Mouse (Mus musculus): ENCODE results near the gene Cd38.
"Not testable (repeated sequence)": the region's sequence is repeated elsewhere in the genome, so short reads cannot be mapped to it uniquely, and the experiment has no call there.

Gene Cd38

DNA sequence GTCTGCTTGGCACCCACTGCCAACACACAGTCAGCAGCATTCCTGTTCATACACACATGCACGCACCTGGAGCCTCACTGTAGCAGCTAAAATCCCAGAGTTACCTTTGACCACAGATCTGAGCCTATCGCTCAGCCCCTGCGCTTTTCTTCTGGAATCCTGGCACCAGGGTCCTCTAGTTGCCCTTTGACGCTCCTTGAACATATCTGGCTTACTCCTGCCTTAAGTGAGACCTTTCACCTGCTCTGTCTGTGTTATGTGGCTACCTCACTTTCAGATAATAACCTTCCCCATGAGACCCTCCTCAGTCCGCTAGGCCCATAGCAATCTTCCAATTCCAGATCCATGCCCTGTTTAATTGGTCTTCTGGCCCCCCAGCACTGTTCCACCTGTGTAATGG is 8.3 kb upstream of the Cd38 start:
- DNase-seq, result no peak

DNA sequence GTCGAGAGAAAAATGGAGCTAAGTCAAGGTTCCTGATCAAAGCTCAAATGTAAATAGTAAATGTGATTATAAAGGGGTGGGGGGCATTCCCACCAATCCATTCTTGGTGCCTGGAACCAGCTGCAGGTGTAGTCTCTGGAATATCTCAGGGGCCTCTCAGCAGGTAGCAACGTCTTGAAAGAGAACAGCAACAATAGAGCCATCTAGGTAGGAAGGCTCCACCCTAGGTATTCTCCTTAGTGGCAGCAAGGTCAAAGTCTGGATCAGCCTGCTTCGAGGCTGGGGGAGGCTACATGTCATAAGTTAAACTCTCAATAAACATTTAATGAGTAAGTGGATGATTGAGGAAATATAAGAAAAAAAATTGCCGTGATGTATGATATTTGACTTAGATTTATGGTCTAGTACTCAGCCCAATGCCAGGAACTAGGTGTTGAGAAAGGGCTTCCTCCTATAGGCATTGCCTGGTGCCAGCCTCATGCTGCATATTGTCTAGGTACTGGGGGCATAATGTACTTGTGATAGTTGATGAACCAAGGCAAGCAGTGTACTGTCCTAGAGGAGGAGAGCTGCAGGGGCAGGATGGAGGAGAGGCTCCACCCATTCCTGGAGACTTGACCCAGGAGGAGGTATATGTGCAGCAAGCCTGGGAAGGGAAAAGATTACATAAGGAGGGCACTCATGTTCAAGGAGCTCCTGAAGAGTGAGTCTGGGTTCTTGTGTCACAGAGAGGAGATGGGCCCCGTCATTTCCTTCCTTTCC is 7.5 kb upstream of the Cd38 start:
- no peak for DNase-seq

DNA sequence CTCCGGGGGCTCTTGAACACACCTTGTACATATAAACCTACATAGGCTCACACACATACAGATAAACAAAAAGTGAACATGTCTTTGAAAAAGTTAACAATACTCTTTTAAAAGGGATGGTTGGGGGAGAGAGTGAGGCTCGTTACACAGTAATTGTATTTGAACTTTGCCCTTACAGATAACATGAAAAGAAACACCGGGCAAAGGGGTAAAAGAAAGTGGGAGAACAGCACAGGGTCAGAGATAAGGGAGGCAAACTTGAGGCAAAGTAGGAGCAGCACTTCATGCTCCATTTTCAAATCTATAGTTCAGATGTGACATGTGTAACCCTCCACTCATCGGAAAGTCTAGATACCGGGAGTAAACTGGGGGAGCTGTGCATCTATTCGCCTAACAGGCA is 4.7 kb upstream of the Cd38 start:
- DNase-seq, result no peak

DNA sequence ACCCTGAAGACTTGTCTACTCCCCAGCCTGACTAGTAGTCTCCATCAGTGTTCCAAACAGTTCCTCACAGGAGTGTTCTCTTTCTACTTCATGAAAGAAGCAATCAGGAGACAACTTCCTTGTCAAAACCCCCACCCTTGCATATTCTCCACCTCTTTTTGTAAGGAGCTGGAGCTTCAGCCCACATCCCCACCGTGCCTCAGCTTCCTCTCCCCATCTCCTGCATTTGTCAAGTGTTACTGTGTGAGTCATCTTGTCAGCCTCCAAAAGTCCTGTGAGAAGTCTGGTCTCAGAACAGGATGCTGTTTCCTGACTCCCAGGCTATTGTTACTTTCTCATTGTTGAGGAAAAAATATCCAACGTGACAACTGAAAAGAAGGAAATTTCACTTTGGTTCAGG is 3.0 kb upstream of the Cd38 start:
- peak; percentile 40 for DNase-seq

DNA sequence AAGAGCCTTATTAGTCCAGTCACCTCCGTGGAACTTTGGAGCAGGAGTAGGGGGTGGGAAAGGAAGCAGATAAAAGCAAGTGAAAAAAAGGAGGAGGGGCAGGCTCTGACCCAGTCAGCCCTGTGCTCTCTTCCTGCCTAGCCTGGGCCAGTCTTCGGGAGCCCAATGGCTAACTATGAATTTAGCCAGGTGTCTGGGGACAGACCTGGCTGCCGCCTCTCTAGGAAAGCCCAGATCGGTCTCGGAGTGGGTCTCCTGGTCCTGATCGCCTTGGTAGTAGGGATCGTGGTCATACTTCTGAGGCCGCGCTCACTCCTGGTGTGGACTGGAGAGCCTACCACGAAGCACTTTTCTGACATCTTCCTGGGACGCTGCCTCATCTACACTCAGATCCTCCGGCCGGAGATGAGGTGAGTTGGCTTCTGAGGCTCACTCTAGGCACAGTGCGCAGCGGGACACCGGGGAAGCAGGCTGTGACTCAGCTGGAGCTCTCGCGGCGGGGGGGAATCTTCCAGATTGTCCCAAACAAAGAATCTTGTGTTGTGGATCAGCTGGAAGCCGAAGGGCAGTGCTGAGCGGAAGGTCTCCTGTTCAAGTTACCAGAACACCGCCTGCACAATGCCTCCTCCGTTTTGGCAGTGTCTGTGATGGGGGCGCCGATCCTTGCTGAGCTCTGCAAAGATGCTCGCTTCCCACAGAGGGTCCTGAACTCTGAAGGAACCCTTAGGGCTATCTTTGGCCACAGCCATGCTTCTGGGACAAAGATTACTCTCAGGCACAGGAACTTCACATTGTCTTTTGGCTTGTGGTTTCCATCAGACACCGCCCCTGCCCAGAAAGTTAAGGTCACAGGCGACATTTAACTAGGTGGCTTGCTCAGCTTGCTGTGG is 603 bp downstream of the Cd38 start:
- peak; percentile 35 for DNase-seq

DNA sequence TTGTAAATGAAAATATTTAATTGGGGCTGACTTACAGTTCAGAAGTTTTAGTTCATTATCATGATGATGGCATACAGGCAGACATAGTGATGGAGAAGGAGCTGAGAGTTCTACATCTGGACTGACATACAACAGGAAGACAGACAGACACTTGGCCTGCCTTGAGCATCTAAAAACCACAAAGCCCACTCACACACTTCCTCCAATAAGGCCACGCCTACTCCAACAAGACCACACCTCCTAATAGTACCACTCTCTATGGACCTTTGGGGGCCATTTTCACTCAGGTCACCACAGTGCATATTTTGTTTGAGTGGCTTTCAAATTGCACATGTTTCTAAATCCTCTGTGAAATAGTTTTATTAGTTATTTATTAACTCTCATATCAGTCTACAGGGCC is 3.5 kb downstream of the Cd38 start:
- no peak for DNase-seq

DNA sequence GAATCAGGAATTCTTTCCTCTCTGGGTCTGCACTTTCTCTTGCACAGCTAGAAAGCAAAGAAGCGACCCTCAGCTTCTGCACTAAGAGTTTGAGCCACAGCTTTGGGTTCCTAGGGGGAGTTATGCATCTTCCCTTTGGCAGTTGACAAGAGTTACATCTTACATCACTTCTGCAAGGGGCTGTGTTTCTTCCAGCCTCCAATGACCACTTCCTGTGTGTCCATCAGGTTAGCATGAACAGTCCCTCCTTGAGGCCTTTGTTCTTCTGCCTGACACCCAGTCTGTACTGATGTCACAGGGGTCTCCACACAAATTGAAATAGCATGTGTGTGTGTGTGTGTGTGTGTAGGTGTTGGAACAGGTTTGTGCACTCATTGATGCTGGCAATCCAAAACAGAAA is 4.3 kb downstream of the Cd38 start:
- DNase-seq, result no peak

DNA sequence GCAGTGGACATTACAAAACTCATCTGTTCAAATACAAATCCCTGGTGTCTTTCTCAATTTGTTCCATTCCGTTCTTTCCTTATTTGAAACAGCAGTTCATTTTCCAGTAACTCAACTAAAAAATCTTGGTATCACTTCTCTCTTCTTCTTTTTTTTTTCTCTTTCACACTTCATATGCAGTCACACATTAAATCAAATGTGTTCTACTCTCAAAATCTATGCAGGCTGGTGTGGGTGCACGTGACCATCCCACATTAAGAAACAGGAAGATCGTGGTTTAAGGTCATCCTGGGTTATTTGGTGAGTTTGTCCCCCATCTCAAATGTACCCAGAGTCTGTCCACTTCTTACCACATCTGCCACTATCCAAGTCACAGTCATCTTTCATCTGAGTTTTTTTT is 13.7 kb downstream of the Cd38 start:
- no peak for DNase-seq

DNA sequence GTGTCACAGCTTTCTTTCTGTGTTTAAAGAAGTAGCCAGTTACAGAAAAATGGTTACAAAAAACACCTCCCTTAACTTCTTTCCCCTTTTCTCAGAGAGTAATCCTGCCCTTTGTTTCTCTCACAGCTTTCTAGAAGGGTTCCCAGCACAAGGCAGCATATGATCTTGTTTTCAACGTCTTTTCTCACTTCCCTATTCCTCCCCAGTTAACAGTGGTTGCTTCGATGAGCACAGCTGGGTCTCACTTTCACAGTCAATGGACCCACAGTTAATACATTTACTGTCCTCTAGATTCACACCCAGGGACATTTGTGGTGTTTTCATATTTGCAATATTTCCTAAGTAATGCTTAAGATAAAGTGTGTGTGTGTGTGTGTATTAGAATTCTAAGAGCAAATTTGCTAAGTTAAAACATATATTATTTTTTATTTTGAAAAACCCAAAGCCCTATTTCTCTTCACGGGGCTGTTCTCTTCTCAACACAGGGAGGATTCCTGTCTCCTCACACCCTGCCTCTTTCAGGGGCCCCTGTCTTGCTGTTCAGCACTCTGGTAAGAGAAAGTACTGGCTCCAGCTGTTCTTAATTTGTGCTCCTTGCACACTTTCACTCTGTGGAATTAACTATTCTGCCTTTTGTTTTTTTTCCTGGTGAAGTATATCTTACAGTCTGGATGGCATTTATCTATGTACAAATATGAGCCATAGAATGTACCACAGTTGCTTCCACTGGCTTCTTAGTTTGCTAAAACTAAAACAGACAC is 16.9 kb downstream of the Cd38 start:
- no peak for DNase-seq

DNA sequence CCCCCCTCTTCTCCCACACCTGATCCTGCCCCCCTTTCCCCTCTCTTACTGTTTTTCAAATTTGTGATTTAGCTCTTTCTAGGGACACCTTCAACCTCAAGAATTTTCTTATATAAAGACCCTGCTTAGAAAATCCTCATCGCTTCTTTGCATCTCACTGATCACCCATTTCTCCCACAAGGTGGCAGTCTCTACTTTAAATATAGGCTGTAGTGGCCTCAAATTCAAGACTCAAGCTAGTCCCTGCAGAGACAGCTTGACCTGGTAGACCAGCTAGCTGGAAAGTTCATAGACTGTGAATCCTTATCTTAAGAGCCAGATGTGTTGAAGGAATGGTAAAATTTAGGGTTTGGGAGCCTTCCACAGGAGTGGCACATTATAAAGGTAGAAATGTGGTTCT is 24.0 kb downstream of the Cd38 start:
- DNase-seq, result peak; percentile 75

DNA sequence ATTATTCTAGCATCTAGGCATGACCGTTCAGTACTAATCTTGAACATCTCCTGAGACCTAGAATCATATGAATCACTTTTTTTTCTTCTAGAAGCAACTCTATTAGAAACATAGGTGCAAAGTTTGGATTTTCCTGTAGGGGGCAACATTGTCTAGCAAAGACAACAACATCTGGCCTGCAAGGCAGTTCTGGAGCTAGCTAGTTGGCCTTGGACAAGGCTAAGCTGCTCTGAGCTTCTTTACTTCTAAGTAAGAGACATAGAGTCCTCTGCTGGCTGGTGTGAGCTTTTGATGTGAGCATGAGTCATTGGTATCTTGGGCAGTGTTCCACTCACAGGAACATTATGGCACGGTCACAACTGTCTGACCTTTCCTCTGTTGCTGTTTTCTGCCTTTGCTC is 25.8 kb downstream of the Cd38 start:
- peak; percentile 88 for DNase-seq

DNA sequence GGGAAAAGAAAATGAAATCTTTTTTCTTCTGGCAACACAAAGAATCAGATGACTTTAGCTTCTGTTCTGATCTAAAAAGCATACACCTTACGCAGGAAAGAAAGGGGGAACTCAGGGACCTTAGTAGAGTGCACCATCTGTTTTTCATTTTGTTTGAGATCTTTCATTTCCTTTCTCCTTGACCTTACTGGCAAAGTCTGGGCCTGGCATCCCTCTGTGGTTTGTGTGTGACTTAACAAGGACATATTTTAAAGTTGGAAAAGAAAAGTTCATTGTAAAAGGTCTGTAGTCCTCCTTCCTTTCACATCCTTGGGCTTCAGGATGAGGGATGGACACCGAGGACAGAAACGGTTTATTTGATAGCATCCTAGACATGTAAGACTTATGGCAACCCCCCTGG is 27.6 kb downstream of the Cd38 start:
- no peak for DNase-seq

DNA sequence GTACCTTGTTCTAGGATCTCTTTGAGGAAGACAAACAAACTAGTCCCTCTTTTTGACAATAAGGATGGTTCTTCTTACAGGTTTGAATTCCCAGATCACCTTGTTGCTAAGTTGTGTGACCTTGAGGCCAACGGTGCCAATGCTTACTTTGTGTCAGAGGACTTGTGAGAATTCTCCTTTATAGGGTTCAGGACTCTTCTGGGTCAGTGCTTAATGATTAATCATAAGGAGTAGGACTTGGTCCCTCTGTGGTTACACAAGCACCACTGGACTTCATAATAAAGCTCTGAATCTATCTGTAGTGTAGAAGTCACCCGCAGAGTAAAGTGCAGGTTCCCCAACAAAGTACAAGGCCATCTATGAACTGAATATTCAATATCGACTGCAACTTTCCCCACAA is 36.3 kb downstream of the Cd38 start:
- peak; percentile 89 for DNase-seq

DNA sequence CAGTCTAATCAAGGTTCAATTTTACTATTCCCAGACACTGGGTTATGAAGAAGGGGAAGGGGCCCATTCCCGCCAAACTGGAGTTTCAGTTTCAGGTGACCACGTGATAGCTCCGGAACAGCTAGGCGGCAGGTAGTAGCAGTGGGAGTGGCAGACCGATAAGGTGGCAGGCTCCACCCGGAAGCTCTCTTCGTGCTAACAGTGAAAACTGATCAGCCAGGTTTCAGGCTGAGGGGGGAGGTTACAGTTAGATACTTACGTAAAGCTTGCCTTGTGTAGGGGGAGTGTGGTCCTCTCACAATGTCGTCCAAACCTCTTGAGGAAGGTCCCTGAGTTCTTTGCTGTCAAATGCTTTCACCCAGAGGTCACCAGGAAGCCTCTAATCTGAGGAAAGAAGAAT is 40.9 kb downstream of the Cd38 start:
- no peak for DNase-seq

DNA sequence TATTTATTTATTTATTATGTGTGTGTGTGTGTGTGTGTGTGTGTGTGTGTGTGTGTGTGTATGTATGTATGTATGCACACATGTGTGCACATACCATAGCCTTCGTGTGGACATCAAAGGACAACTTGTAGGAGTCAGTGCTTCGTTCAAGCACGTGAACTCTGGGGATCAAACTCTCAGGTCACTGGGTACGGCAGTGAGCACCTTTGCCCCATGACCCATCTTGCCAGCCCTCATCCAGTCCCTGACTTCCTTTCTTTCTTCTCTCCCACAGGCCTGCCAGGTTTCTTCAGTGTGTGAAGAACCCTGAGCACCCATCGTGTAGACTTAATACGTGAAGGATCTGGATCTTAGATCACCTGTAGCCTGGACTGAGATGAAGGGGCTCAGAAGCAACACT is 41.7 kb downstream of the Cd38 start:
- peak; percentile 47 for DNase-seq

DNA sequence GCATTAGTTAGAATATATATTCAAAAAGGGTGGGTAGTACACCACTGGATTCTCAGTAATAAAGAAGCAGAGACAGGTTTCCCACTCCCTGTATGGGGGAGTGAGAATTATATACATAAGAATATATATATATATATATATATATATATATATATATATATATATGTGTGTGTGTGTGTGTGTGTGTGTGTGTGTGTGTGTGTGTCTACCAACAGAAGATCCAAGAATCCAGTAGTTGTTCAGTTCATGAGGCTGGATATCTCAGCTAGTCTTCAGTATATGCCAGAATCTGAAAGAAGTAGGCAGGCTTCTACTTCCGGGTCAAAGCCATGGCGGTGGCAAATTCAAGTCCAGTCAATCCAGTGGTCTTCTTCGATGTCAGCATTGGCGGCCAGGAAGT is 44.5 kb downstream of the Cd38 start, which contains the start of gene Gm7879:
Gm7879 (plus strand) TSS at position 301 of the 400 bp plus-strand sequence.
- not testable (repeated sequence) for DNase-seq

DNA sequence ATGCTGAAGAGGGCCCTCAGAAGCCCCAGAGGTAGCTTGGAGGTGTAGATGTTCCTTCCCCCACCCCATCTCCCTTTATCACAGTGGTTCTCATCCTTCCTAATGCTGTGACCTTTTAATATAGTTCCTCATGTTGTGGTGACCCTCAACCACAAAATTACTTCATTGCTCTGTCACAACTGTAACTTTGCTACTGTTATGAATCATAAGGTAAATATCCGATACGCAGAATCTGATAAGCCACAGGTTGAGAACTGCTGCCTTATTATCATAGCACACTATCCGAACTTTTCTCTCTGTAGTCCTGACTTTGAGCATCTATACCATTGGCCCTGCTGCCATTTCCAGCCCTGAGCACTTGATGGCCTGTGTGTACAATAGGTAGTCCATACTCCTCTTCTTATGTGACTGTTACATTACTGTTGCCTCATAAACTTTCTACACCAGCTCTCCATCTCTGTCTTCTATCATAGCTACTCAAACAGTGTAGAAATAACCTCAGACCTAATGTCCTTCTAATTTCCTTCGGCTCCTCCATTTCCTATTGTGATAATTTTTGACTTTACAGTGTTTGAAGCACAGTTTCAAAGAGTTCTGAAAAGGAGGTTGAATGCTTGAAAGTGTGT is 47.0 kb downstream of the Cd38 start:
- no peak for DNase-seq

DNA sequence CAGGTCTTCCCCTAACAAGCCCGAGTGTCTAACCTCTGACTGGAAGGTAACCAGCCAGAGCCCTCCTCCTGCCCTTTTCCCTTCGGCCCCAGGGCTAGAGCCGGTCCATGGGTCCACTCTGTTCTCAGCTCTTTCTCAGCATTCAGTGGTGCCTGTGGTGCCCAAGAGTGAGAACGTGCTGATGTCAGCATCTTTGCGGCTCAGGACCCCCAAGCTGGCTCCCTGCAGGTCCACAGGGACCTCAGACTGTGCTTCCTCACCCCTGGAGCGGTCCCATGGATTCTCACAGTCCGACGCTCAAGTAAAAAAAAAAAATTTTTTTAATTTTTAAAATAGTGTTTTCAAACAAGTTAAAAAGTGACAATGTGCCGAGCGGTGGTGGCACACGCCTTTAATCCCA is 53.5 kb downstream of the Cd38 start:
- DNase-seq, result peak; percentile 35

DNA sequence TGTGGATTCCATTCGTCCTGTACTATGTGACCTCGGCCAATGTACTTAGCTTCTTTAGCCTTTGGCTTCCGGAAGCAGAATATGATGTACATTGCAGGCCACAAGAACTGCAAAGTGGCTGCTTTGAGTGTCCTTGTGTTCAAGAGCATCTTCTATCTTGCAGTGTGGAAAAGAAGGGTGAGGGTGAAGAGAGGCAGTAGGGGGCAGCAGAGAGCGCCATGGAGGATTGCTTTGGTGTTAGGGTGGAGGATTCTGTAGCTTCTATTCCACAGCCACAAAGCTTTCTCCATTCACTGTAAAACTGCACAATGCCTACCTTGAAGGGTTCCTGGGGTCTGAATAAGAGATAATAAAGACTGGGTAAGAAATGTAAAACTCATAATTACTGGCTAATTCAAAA is 55.6 kb downstream of the Cd38 start:
- DNase-seq, result peak; percentile 72

DNA sequence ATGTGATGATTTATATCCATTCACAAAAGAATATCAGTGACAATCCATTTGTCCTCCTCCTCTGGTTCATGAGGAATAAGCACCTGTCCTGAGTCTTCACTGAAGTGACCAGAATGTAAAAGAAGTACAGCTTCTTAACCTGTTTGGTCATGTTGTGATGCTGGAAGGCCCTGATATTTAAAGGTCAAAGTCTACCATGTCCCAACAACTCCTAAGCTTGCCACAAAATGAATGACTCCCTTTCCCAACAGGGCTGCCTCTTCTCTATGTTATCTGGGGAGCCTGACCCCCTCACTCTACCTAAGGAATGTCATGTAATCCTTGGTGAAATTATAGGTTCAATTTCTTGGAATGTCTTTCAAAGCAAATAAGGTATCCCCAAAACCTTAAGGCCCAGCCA is 59.4 kb downstream of the Cd38 start:
- no peak for DNase-seq

DNA sequence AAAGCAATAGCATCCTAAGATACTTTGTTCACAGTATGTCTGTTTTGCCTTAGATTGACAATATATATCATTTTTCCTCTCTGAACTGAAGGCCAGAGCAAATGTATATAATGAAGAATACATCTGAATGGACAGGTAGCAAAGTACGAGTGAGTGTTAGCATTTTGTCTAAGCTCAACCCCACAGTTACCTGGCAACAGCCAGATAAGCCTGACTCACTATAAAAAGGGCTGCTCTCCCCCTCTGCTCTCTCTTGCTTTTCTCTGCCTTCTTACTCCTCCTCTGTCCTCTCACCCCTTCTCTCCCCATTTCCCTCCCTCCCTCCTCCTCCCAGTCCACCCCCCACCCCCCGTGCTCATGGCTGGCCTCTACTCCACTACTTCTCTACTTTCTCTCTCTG is 64.9 kb downstream of the Cd38 start:
- no peak for DNase-seq

DNA sequence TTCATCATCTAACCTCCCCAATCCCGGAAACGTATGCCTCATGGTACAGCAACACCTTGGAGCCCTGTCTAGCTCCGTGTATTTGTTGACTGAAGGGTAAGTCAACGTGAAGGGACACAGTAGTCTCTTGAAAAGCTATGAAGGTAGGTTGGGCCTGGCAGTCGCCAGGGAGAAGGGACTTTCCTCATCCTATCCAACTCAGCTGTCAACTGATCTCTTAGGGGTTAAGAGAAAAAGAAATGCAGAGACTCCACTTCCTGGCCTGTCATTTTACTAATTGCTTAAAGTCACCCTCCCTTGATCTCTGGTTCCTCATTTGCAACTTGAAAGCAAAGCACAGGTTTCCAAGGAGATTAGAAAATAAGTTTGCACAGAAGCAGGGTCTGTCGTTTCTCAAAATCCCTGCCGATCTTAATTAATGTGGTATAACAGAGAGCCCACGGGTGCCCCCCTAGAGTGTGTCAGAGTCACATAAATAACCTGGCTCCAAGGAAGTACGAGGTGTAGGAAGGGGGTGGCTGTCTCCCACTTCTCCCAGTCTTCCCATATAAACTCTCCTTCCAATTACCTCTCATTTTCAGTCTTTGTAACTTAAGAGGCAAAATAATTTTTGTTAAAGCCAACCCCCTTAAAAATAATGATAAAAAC is 79.1 kb downstream of the Cd38 start:
- DNase-seq, result peak; percentile 4

Measured in kidney, adult 9 months (tissue).